Mouse (Mus musculus) kidney, postnatal 14 days (tissue): ENCODE data around the gene Npl.
"Not testable (repeated sequence)": the region's sequence is repeated elsewhere in the genome, so short reads cannot be mapped to it uniquely, and the experiment has no call there.

ENCODE experiments used
- DNase-seq: peaks from one replicate; pipeline ENCODE4 v3.0.0; 2022; ENCODE audit warnings: mixed read lengths

The Npl gene

DNA sequence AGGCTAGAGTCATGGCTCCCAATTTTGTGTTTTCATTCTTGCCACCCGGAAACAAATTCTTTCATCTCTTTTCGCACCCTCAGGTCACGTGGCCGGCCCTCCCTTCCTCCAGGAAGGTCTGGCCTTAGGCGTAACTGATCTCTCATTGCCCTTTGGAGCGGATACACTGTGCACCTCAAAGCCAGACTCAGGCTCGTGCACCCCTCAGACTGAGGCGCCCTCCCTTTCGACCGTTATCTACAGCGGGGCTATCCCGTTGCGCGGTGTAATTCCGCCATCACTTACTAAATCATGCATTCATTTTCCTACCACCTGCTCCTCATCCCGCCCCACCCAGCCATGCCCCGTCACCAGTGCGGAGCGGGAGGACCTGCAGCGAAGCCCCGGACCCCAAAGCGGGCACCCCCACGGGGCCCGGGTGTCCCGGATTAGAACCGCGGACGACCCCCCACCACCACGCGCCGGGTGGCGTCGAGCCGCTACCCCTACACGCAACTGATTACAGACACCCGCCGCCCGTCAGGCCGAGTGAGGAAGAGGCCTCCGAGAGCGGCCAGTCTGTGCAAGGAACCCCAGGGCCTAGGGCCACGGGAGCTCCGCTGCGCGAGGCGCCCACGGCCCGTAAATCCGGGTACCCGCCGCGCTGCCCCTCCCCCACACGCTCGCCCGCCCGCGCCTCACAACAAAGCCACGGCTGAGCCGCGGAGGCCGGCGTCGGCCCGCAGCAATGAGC is 62.9 kb downstream of the Npl start:
- DNase-seq = peak; percentile 69

DNA sequence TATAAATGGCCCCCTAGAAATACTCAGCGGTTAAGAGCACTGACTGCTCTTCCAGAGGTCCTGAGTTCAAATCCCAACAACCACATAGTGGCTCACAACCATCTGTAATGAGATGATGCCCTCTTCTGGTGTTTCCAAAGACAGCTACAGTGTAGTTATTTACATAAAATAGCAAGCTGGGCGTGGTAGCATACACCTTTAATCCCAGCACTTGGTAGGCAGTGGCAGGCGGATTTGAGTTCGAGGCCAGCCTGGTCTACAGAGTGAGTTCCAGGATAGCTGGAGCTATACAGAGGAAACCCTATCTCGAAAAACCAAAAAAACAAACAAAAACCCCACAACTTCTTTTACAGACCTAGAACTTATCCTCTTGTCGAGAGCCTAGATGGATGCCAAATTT is 63.7 kb downstream of the Npl start:
- DNase-seq = not testable (repeated sequence)

DNA sequence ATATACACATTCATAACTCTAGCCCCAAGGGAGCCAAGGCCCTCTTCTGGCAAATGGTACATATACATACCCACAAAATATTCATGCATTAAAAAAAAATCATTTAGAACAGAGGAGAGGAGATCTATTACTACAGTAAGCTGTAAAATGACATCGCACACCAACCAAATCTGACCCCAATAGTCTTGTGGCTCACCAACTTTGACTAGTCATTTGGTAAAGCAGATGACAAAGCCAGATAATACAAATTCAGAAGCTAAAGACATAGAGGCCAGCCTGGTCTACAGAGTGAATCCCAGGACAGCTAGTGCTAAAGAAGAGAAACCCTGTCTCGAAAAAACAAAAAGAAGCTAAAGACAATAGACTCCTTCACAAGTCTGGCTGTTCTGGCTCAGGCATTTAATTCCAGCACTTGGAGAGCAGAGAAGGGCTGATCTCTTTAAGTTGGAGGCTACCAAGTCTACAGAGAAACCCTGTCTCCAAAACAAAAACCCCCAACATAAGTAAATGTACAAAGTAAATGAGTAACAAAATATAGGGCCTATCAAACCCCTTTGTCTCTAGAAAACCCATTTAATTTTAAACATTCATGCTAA is 64.5 kb downstream of the Npl start:
- DNase-seq = no peak

DNA sequence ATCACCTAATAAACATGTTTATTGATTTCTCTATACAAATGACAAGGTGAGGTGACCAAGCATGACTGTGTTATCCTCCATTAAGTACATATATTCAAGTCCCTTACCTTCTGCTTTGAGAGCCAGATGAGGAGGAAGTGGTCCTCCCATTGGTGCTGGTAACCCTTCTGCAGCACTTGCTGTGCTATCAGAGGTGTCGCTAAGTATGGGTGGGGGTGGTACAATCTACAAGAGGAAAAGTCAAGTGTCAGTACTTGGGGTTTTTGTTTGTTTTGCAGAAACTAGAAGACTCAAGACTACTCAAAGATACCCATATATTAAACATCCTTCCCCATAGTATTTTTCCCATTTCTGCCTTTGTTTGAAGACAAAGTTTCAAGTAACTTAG is 68.8 kb downstream of the Npl start:
- DNase-seq = no peak

DNA sequence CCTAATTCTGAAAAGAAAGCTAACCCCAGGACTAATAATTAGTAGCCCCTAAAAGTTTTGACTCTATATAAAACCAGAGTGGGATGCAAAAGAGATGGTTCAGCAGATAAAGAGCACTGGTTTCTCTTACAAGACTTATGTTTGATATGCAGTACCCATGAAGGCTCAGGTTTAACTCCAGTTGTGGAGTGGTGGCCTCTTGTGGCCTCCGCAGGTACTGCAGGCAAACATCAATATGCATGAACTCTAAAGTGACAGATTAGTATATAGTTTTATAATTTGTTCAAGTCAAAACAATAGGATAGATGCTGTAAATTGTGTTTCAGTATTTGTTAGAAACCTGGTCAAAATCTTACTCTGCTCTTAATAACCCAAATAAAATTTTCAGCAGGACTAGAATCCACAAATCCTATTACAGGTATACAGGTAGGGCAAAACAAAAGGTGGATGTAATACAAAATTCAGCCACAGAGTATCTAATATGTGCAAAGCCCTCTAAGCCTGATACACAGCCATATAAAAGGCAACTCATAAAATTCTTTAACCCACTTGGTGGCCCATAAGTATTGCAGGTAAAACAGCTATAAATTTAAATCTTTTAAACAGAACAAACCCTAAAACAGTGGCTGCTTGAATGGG is 69.3 kb downstream of the Npl start:
- DNase-seq = peak; percentile 75

DNA sequence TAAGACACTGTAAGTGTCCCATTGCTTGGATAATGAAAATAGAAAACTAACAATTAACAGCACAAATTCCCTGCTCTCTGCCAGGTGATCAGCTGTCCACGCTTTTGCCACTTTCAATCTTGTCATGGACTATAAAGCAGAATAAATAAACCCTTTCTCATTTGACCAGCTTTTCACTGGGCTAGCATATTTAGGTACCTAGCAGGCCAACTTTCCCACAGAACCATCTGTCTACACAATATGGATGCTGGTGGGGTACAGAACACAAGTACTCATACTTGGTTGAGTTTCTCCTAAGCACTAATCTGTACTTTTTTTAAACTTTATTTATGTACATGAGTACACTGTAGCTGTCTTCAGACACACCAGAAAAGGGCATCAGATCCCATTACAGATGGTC is 70.5 kb downstream of the Npl start:
- no peak for DNase-seq

DNA sequence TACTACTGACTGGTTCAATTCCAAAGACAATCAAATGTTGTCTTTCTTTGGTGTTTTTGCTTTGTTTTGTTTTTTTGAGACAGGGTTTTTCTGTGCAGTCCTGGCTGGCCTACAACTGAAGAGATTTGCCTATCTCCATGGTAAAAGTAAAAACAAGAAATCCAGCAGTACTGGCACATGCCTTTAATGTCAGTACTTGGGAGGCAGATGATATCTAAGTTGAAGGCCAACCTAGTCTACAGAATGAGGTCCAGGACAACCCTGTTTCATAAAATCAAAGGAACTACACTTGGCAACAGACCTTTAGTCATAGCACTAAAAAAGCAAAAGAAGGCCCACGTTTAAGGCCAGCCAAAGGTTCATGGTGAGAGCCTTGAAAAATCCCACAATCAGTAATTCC is 88.0 kb downstream of the Npl start:
- no peak for DNase-seq

DNA sequence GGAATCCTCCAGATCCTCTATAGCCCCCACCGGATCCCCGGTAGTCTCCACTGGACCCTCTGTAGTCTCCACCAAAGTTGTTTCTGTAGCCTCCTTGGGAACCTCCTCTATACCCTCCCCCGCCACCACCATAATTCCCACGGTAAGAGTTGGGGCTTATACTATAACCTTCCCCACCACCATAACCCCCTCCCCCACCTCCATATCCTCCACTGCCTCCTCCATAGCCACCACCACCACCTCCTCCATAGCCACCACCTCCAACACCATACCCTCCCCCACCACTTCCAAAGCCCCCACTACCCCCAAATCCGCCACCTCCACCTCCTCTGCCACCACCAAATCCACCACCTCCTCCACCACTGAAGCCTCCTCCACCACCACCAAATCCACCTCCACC is 93.7 kb downstream of the Npl start:
- no peak for DNase-seq

DNA sequence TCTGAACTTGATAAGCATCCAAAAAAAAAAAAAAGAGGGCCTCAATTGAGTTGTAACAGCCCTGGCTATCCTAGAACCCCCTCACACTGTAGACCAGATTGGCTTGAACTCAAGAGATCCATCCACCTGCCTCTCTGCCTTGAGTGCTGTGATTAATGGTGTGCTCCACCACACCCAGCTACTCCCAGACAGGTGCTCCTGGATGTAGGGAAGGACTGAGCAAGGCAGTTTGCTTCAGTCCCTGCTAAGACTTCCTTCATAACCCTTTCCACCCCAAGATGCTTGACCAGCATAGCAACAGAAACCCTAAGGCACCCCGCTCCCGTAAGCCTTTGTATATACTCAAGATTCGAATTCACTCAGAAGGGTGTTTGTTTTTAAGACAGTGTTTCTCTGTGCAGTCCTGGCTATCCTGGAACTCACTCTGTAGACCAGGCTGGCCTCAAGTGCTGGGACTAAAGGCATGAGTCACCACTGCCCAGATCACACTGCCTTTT is 96.7 kb downstream of the Npl start:
- DNase-seq = no peak
